Mouse (Mus musculus): ENCODE measurements around the gene Foxn2.

DNA sequence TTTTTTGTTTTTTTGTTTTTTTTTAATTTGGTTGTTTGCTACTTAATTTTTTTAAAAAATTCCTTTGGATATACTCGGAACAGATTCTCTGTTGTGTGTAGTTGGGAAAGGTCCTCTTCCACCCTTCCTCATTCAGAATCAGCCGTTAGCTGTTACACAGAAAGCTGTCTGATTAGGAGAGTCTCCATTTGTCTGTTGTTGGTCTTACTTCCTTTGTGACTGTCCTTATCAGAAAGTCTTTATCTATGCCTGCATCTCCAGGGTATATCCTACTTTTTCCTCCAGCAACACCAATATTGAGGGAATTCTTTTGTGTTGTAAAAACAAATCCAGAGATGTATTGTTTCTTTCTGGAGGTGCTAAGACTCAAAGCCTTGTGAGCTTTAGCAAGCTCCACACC, 40.6 kb downstream of the Foxn2 start:
- TF ChIP-seq CHD2 (IDR thresholded peaks at IDR 0.05; ENCODE audit: low read depth, low read length) (no peak), ZNF384 (IDR thresholded peaks at IDR 0.05; ENCODE audit: low read depth, low read length) (no peak), HCFC1 (IDR thresholded peaks at IDR 0.05; ENCODE audit: borderline replicate concordance, insufficient read depth, low read length) (no peak)

Data from ES-E14 (cell line).